Mouse (Mus musculus) mammary gland, adult 2 months (tissue): ENCODE measurements around the gene Hoxd4. TPM values are rescaled to one million over a fixed set of nuclear protein-coding genes. Genes with fewer than 3 reads are reported as not detected.

Source experiments
- polyA plus RNA-seq: library from polyadenylated mRNA; depleted of rRNA; stranded (reverse); fragments of >200 nt; gene quantifications from 2 replicates; pipeline ENCODE4 v1.2.3, GENCODE M21; 2012; ENCODE audit warnings: low replicate concordance; rRNA removed

Gene Hoxd4
- 8.3 and 29.3 TPM in 2 replicates for polyA plus RNA-seq

GRCm38 (mm10) chr2:74711721-74712621 lies at the start of gene Hoxd4, which contains the start of gene Hoxd3:
Gene Hoxd4 (plus strand): TSS chr2:74711929.
Gene Hoxd3 (plus strand): TSS chr2:74711927.

GRCm38 (mm10) chr2:74667842-74668357 lies 43.8 kb upstream of the Hoxd4 start, which contains the start of gene Hoxd13:
Gene Hoxd13 (plus strand): TSS chr2:74668310.

GRCm38 (mm10) chr2:74674881-74675665 lies 36.7 kb upstream of the Hoxd4 start, which contains the start of gene Hoxd12:
Gene Hoxd12 (plus strand): TSS chr2:74675013.

GRCm38 (mm10) chr2:74678891-74679595 lies 32.7 kb upstream of the Hoxd4 start, which contains the start of gene Hoxd11:
Gene Hoxd11 (plus strand): TSS chr2:74679557.

GRCm38 (mm10) chr2:74691022-74691951 lies 20.4 kb upstream of the Hoxd4 start, which contains the start of gene Hoxd10:
Gene Hoxd10 (plus strand): TSS chr2:74691924.

GRCm38 (mm10) chr2:74697567-74698121 lies 14.1 kb upstream of the Hoxd4 start, which contains the start of gene Hoxd9:
Gene Hoxd9 (plus strand): TSS chr2:74697727.

GRCm38 (mm10) chr2:74704393-74704998 lies 7.2 kb upstream of the Hoxd4 start, which contains the start of gene Hoxd8:
Gene Hoxd8 (plus strand): TSS chr2:74704615.

GRCm38 (mm10) chr2:74726551-74726950 lies 14.8 kb downstream of the Hoxd4 start, which contains the start of gene Gm28230:
Gene Gm28230 (plus strand): TSS chr2:74726728.

GRCm38 (mm10) chr2:74762522-74763244 lies 51.0 kb downstream of the Hoxd4 start, which contains the start of gene Hoxd1:
Gene Hoxd1 (plus strand): TSS chr2:74762980.

Other genes starting within 250 kb of the Hoxd4 start
- gene Lnpk, start 132.5 kb upstream of the Hoxd4 start, polyA plus RNA-seq, result 4.4 and 8.6 TPM in 2 replicates
- gene Evx2, start 52.4 kb upstream of the Hoxd4 start, polyA plus RNA-seq, result not detected in 2 replicates
- not detected in 2 replicates for gene Hoxd13, start 43.6 kb upstream of the Hoxd4 start, polyA plus RNA-seq
- not detected in 2 replicates for gene Hoxd12, start 36.9 kb upstream of the Hoxd4 start, polyA plus RNA-seq
- gene Hoxd11, start 32.4 kb upstream of the Hoxd4 start, polyA plus RNA-seq, result not detected in 2 replicates
- gene Hoxd10, start 20.0 kb upstream of the Hoxd4 start, polyA plus RNA-seq, result 0.22 and 0.79 TPM in 2 replicates
- 4.1 and 8.7 TPM in 2 replicates for gene Hoxd9, start 14.2 kb upstream of the Hoxd4 start, polyA plus RNA-seq
- 12.1 and 14.3 TPM in 2 replicates for gene Hoxd8, start 7.3 kb upstream of the Hoxd4 start, polyA plus RNA-seq
- gene Hoxd3, start within 50 bp of the Hoxd4 start, polyA plus RNA-seq, result 4.1 and 4.8 TPM in 2 replicates
- 1.6 and 2.1 TPM in 2 replicates for gene Gm28230, start 14.8 kb downstream of the Hoxd4 start, polyA plus RNA-seq
- gene Hoxd1, start 51.1 kb downstream of the Hoxd4 start, polyA plus RNA-seq, result not detected in 2 replicates
- 42.8 and 49.0 TPM in 2 replicates for gene Mtx2, start 113.9 kb downstream of the Hoxd4 start, polyA plus RNA-seq